ENCODE assay signal across 21 mouse cellular contexts in genomic region chr13:12038676-12039075, GRCm38 (mm10).
A peak's percentile ranks its signal among the peaks of the same experiment; 100 is the strongest.
DNase-seq lines count a peak whose midpoint lies in the region; ATAC-seq lines count a peak whose summit lies in the region.
"Had no signal": no experiment of that assay in that cellular context is flagged by ENCODE, and none has a peak within 500 bp of the region (broad histone marks: within the 10 kb centered on the region; RNA-seq: fewer than 3 reads in every experiment).

No protein-coding gene starts in this region.

- peaks cover 54% of the 10 kb centered on the region for H3K4me1 ChIP-seq in heart, embryonic 16.5 days (ENCODE audit: control insufficient read depth, insufficient read depth, low read length)
- H3K4me1 ChIP-seq: hindbrain, embryonic 12.5 days; midbrain, embryonic 10.5 days; stomach, embryonic 15.5 days had no signal

- peak overlapping the region; percentile 89 for H3K27ac ChIP-seq in heart, embryonic 16.5 days (ENCODE audit: low read length)
- H3K27ac ChIP-seq: gastrocnemius, adult 2 months; hindbrain, embryonic 12.5 days; kidney, postnatal 0 days; midbrain, embryonic 10.5 days; stomach, embryonic 15.5 days had no signal

- no peak overlapping the region for H3K4me2 ChIP-seq in heart, embryonic 16.5 days (ENCODE audit: low read depth, low read length)
- H3K4me2 ChIP-seq: hindbrain, embryonic 12.5 days; stomach, embryonic 15.5 days had no signal

- H3K27me3 ChIP-seq in heart, embryonic 16.5 days (ENCODE audit: control insufficient read depth, insufficient read depth, low read length) = no peaks in the 10 kb centered on the region
- H3K27me3 ChIP-seq: CH12.LX; hindbrain, embryonic 12.5 days; stomach, embryonic 15.5 days had no signal

- WGBS in heart, embryonic 16.5 days = 61% methylated on average over 4 of the region's 4 CpGs

- no peak for ATAC-seq in heart, embryonic 16.5 days (replicated peaks; ENCODE audit: extremely low read depth, insufficient read depth, low FRiP score)
- ATAC-seq in erythroblast, adult 5-6 weeks (replicated peaks; ENCODE audit: low FRiP score, poor library complexity, severe bottlenecking) = no peak

- no peaks in the 10 kb centered on the region for H3K36me3 ChIP-seq in heart, embryonic 16.5 days (ENCODE audit: control insufficient read depth, insufficient read depth)
- H3K36me3 ChIP-seq: hindbrain, embryonic 12.5 days; midbrain, embryonic 10.5 days; stomach, embryonic 15.5 days had no signal

- intact Hi-C loops in heart, postnatal 25 days (cut with DNase I) = no loop called here

- H3K4me3 ChIP-seq in heart, embryonic 16.5 days (ENCODE audit: low read length) = no peak overlapping the region
- H3K4me3 ChIP-seq: gastrocnemius, adult 2 months; hindbrain, embryonic 12.5 days; midbrain, embryonic 10.5 days; stomach, embryonic 15.5 days had no signal

- peak overlapping the region; percentile 42; the same call in 1 of the 2 replicates for H3K9ac ChIP-seq in heart, embryonic 16.5 days (ENCODE audit: low read length)
- H3K9ac ChIP-seq: hindbrain, embryonic 12.5 days; stomach, embryonic 15.5 days had no signal

- H3K9me3 ChIP-seq in heart, embryonic 16.5 days (replicated peaks; ENCODE audit: control insufficient read depth, low read length) = no peaks in the 10 kb centered on the region
- H3K9me3 ChIP-seq: hindbrain, embryonic 12.5 days; midbrain, embryonic 10.5 days; stomach, embryonic 15.5 days had no signal

- peak; percentile 80 for DNase-seq in heart, adult 11 months
- no peak for DNase-seq in heart, postnatal 4 days
- no peak for DNase-seq in heart, postnatal 25 days (ENCODE audit: low spot score)
- DNase-seq in adrenal gland, postnatal 10 days = peak; percentile 32
- DNase-seq in gonadal fat pad, adult 2 months (ENCODE audit: low read depth) = peak; percentile 13
- DNase-seq in Muller cell, postnatal 12 days (ENCODE audit: inconsistent ontology term) = no peak
- DNase-seq: cerebellum, adult 18-20 months; cerebellum, postnatal 25 days; gastrocnemius, adult 2 months; kidney, adult 18-20 months; lung, adult 18-20 months; lung, postnatal 36 days; right cerebral cortex, postnatal 25 days; thymus, adult 18-20 months had no signal

Comparison
In these comparisons a context has a peak if more than half of its experiments do, and no peak if none do; other contexts are left out.
1. DNase-seq: peak in heart, adult 11 months (single experiment), adrenal gland, postnatal 10 days (single experiment) and gonadal fat pad, adult 2 months (single experiment); none in heart, postnatal 4 days (single experiment), heart, postnatal 25 days (single experiment) and Muller cell, postnatal 12 days (single experiment).